Mouse (Mus musculus) lung, embryonic 14.5 days (tissue): ENCODE measurements around the gene Selenos. TPM values are rescaled to one million over a fixed set of nuclear protein-coding genes. Genes with fewer than 3 reads are reported as not detected.

Source experiments
- ATAC-seq: fragments of 200-750 bp; cut with Nextera tagmentation; 2 replicates; pipeline ENCODE4 v1.8.0; 2017; ENCODE audit warnings: mild to moderate bottlenecking, moderate TSS enrichment, moderate library complexity; ENCODE audit not compliant: insufficient read depth
- DNase-seq: peaks from one replicate; pipeline ENCODE4 v3.0.0-alpha.2; 2015
- H3K27ac ChIP-seq: fragments of 300-500 bp; sonication (generic); 2 replicates; pipeline ENCODE4 v1.5.1; 2014; ENCODE audit warnings: low read depth, mild to moderate bottlenecking, moderate library complexity
- H3K27me3 ChIP-seq: fragments of 300-500 bp; sonication (generic); 2 replicates; pipeline ENCODE4 v1.6.1; 2014; ENCODE audit warnings: low read length, control low read depth; ENCODE audit not compliant: insufficient read depth
- H3K36me3 ChIP-seq: fragments of 300-500 bp; sonication (generic); 2 replicates; pipeline ENCODE4 v1.6.1; 2014; ENCODE audit warnings: control low read depth; ENCODE audit not compliant: insufficient read depth
- H3K4me1 ChIP-seq: fragments of 300-500 bp; sonication (generic); 2 replicates; pipeline ENCODE4 v1.6.1; 2014; ENCODE audit warnings: antibody characterized with exemption, control low read depth; ENCODE audit not compliant: insufficient read depth
- H3K4me2 ChIP-seq: fragments of 300-500 bp; sonication (generic); 2 replicates; pipeline ENCODE4 v1.6.1; 2014; ENCODE audit warnings: mild to moderate bottlenecking
- H3K4me3 ChIP-seq: fragments of 300-500 bp; sonication (generic); 2 replicates; pipeline ENCODE4 v1.5.1; 2014; ENCODE audit warnings: low read depth, low read length
- H3K9ac ChIP-seq: fragments of 300-500 bp; sonication (generic); 2 replicates; pipeline ENCODE4 v1.6.1; 2014
- H3K9me3 ChIP-seq: fragments of 300-500 bp; sonication (generic); 2 replicates; pipeline ENCODE4 v1.6.1; 2016; ENCODE audit warnings: low read depth, low read length, control low read depth
- CTCF ChIP-seq: IDR thresholded peaks from 2 replicates; pipeline ENCODE4 v1.5.1; 2016; ENCODE audit warnings: antibody characterized with exemption, low read depth
- WGBS: fragments of 180-500 bp; shearing (Covaris S2); extraction: QIAGEN DNeasy Blood & Tissue Kit; methylation state at CpG from one replicate; pipeline ENCODE4 v1.1.7; 2014; 5-methylcytosine and 5-hydroxymethylcytosine counted together
- polyA plus RNA-seq: library from polyadenylated mRNA; unstranded; fragments of >200 nt; fragmentation: Nextera tagmentation; extraction: Ambion mirVana; gene quantifications from 2 replicates; pipeline ENCODE4 v1.2.1, GENCODE M21; 2014

The Selenos gene
- polyA plus RNA-seq, 1 experiment from 2014 or later: 95.3 TPM

DNA sequence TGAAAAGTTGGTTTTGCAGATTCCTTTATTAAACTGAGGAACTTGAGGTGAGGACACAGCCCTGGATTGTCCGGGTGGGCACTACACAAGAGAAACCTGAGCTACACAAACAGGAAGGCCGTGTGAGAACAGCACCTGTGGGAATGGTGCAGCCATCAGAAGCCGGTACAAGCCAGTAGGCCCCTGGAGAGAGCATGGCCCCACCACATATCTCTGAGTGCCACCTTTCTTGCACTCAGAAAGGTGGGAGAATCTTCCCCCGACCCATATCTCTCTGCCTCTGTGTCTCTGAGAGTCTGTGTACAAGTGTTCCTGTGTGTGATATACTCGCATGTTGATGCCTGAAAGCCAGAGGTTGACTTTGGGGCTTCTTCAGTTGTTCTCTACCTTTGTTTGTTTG, 59.4 kb downstream of the Selenos start:
- H3K4me1 ChIP-seq: peaks cover 23% of the 10 kb centered on the region
- no peak for ATAC-seq
- H3K4me2 ChIP-seq: no peak overlapping the region
- H3K4me3 ChIP-seq: no peak overlapping the region
- 78% methylated on average over 5 of the region's 5 CpGs for WGBS
- DNase-seq: no peak
- H3K27me3 ChIP-seq: no peaks in the 10 kb centered on the region
- H3K36me3 ChIP-seq: peaks cover 17% of the 10 kb centered on the region; the same call in 1 of the 2 replicates
- no peak overlapping the region for H3K9ac ChIP-seq
- TF ChIP-seq CTCF: no peak
- H3K27ac ChIP-seq: no peak overlapping the region
- no peaks in the 10 kb centered on the region for H3K9me3 ChIP-seq

Other genes starting within 250 kb of the Selenos start
- gene Pcsk6, start 217.9 kb upstream of the Selenos start, polyA plus RNA-seq: 8.9 and 9.2 TPM in 2 replicates
- gene Gm45213, start 36.0 kb upstream of the Selenos start, polyA plus RNA-seq: not detected in 2 replicates
- 196 and 200 TPM in 2 replicates for gene Snrpa1, start 20.6 kb upstream of the Selenos start, polyA plus RNA-seq
- gene Chsy1, start 29.9 kb downstream of the Selenos start, polyA plus RNA-seq: 29.0 and 29.9 TPM in 2 replicates